Mouse (Mus musculus) adrenal gland, adult (tissue): Measurements from ENCODE around the gene Tmpo.

ENCODE experiments used
- DNase-seq, 2 experiments: peaks; one replicate each; pipeline ENCODE4 v3.0.0; 2022 to 2023; ENCODE audit warnings: low spot score in 1 of 2; ENCODE audit not compliant: inconsistent age in 2 of 2

The Tmpo gene

DNA sequence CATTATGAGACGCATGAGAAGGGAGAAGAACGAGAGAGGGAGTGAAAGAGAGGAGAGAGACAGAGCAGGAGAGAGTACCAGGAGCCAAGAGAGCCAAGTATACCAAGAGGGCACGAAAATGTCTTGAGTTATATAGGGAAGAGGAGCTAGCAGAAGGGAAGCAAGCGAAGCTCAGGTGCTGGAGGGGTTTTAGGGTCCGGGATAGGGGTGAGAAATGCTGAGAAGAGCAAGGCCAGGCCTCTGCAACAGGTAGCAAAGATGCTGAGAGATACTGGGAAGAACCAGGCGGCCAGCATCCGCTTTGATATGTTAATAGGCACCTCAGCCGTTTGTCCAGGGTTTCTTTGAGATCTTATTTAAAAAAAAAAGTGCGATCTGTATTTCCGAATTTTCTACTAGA is 6.2 kb upstream of the Tmpo start:
- DNase-seq, result peak; percentile 23 to 57

DNA sequence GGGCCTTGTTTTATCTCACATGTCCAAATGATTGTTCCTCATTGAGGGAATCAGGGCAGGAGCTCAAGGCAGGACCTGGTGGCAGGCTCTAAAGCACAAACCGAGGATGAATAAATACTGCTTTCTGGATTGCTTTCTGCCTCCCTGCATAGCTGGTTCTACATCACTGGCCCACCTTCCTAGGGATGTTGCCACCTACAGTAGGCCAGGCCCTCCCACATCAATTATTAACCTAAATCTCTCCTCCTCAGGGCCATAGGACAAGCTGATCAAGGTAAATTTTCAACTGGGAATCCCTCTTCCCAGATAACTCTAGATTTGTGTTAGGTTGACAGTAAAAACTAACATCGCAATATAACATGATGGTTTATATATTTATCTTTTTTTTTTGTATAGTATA is 4.6 kb upstream of the Tmpo start:
- DNase-seq, result no peak

DNA sequence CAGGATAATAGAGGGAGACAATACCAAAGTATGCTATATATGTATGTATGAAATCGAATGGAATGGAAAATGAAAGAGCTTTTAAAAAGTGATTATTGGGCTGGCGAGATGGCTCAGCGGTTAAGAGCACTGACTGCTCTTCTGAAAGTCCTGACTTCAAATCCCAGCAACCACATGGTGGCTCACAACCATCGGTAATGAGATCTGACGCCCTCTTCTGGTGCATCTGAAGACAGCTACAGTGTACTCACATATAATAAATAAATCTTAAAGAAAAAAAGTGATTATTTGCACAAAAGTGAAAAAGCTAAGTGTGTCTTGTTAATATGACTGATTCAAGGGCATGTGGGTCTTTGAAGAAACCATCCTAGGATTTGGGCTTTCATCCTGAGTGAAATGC is 3.8 kb upstream of the Tmpo start:
- peak in 1 of 2 experiments; percentile 38 for DNase-seq

DNA sequence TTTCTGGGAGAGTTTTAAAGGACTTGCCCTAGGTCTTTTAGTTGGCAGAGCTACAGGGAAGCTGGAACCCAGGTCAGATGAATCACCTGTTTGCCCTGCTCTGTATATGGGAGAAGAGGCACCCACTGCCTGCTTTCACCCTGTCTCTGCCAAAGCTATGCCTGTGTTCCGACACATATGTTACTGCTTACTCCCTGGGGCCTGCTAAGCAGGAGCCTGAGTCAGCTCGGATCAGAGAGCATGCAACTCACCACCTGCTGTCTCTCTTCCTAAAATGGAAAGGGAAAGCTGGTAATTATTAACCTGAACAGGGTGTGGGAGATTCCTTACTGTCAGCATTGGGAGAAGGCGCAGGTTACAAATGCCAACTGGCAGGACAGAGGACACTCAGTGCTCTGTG is 2.2 kb upstream of the Tmpo start:
- DNase-seq, result peak; percentile 69 to 83

DNA sequence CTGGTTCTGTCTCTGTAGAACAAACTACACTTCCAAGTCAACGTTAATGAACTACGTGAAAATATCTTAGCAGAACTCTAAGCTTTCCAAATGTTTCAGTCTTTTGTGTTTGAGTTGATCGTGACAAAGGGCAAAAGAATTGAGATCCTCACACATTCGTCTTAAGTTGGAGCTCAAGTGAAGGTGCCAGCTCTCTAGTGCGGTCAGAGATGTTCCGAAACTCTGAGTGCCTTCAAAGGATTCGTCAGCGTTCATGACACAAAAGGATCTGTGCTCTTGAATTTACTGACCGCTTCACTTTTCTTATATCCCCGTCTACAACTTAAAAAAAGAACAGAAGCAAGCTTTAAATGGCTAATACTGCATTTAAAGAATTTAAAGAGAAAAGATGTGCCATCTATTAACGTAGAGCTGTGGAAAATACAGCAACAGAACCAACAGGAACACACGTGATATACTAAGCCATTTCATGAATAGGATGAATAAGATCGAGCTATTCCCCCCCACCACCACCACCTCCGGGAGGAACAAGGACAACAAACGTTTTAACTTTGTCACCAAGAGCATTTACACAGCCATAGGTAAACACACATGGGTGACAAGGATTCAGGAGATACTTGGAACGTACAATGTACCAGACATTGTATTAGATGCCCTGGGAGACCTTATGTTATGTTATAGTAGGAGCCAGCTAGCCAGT is 1.3 kb upstream of the Tmpo start:
- peak in 1 of 2 experiments; percentile 53 for DNase-seq

DNA sequence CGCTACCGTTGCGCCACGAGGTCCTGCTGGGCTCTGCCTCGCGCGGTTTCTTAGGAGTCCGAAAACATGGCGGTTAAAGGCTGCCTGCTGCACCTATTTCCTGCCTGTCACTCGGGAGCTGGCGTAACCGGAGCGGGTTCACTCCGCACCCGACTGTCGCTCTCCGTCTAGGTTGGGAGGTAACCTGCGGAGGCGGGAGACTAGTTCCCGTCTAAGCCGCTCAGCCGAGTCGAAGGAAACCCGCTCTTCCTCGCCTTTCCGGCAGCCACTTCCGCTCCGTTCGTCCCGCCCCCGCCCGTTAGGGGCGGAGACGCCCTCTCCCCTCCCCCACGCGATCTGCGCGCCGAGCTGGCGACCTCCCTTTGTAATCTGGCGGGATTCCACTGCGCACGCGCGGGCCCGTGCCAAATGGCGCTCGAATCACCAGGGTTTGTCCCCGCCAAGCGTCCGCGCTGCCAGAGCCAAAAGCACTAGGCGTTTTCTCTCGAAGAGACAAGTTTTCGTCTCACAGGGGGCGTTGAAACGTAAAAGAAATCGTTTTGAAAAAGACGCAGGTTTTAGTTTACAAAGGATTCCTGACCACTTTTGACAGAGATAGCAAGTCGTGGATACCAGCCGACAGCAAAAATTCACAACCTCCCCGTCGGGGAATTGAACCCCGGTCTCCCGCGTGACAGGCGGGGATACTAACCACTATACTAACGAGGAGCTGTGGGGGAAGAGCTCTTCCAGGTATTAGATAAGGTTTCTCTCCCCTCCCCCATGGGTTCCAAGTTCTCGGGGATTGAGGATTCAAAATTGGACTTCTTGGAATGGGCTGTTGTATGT is 560 bp upstream of the Tmpo start:
- DNase-seq, result peak; percentile 100

DNA sequence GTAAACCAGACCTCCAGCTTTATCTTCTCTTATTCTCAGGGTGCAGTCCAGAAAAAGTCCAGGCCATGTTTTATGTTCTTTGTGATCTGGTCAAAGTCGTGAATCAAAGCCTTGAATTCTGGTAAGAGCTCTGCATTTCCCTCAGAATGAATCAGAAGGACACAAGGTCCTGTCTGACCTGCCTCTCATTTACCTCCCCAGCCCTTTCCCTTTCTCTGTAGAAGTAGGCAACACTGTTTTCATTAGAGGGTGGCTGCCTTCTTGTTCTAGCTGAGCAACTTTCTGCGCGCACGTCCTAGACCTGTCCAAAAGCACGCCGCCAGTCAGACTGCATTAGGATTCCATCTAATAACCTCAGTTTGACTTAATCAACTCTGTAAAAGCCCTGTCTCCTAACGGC is 814 bp downstream of the Tmpo start:
- DNase-seq, result peak; percentile 64 to 88

DNA sequence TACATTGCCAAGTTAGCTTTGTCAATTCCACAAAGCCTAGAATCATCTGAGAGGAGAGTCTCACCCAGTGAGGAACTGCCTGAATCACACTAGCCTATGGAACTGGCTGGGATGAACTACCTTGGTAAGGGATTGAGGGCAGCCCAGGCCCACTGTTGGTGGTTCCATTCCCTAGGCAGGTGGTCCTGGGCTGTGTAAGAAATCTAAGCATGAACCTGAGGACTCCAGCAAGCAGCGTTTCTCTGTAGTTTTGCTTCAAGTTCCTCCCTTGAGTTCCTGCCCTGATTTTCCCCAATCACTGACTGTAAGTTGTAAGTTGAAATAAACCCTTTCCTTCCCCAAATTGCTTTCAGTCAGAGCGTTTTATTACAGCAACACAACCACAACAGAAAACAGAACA is 1.3 kb downstream of the Tmpo start:
- no peak for DNase-seq

DNA sequence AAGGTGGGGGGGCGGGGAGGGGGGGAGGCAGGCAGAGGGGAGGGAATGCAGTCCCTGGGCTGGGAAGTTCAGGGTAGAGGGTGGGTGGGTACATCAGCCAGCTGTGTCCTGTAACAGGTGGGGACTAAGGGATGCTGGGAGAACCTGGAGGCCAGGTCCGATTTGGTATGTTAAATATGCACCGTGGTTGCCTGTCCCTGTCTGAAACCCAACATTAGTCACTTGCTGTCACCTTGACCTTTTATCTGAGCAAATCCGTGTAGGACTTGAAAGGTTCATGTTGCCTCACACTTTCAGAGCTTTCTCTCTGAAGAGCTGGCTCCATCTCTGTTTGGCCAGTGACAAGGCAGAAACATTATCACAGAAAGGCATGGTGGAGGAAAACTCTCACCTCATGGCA is 3.9 kb downstream of the Tmpo start:
- DNase-seq, result peak; percentile 59 to 82

DNA sequence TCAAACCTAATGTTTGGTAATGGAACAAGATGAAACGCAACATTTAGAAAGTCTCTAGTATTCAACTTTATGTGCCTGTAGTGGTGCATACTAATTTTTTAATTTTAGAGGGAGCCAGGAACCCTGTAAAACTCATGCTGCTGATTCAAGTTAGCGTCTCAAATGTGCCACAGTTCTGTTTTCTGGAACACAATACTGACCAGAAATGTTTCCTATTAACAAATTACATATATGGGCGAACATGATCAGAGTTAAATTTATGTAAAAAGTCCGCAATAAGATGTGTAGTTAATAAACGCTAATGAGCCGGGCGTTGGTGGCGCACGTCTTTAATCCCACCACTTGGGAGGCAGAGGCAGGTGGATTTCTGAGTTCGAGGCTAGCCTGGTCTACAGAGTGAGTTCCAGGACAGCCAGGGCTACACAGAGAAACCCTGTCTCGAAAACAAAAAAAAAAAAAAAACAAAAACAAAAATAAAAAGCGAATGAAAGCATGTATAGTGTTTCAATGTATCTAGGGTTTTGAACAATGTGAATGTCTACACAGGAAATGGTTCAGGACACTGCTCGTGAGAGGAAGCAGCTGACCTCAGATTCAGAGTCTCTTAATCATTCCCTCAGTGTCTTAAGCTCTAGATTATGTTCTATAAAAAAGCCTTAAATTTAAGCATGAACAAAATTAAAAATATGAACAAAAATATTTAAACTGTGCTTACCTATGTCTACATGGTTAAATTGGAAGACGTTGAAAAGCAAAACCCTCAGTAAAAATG is 8.6 kb downstream of the Tmpo start:
- DNase-seq, result no peak

DNA sequence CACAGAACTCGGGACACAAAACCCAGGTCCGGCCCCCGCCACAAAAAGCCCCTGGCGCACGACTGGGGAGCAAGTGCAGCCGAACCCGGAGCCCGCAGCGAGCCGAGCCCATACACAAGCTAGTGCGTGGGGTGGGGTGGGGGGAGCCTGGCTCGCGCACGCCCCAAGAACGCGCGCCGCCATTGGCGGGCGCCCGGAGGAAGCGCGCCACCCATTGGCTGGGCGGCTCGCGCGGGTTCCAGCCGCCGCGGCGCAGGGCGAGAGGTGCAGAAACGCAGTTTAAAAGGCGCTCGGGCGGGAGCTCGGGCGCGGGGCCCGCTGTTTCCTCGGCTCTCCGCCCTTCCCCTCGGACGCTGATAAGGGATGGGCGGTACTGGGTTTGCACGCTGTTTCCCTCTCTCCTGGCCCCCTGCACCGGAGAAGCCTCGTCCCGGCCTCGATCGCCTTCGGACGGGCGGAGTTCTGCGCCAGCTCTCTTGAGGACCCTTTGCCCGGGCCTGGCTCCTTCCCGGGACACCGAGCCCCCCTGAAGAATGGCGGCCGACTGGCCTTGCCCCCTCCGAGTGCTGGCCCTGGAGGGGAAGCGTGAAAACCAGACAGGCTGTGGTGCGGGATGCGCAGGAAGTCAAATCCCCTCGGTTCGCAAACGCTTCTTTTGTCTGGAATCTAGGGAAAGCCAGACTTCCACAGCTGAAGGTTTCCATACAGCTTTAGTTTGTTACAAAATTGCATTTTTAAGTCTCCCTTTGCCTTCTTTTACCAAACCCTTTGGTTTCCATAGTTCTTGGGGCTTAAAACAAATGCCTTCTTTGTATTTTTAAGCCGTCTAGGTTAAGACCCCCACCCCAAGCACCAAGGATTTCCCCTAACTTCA is 9.4 kb downstream of the Tmpo start:
- peak; percentile 96 to 98 for DNase-seq

DNA sequence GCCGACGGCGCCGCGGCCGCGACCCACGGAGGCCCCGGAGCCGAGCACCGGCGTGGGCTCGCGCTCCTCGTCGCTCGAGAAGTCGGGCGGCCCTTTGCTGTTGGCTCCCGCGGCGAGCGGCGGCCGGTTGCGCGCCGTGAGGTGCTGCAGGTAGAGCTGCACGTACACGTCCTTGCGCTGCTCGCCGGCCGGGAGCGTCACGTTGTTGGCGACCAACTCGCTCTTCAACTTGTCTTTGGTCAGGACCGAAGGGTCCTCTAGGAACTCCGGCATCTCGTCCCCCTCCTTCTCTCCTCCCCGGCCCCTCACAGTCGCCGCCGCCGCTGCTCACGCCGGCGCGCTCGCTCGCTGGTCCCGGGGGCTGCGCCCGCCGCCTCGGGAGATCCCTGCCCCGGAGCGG is 10.1 kb downstream of the Tmpo start:
- no peak for DNase-seq

DNA sequence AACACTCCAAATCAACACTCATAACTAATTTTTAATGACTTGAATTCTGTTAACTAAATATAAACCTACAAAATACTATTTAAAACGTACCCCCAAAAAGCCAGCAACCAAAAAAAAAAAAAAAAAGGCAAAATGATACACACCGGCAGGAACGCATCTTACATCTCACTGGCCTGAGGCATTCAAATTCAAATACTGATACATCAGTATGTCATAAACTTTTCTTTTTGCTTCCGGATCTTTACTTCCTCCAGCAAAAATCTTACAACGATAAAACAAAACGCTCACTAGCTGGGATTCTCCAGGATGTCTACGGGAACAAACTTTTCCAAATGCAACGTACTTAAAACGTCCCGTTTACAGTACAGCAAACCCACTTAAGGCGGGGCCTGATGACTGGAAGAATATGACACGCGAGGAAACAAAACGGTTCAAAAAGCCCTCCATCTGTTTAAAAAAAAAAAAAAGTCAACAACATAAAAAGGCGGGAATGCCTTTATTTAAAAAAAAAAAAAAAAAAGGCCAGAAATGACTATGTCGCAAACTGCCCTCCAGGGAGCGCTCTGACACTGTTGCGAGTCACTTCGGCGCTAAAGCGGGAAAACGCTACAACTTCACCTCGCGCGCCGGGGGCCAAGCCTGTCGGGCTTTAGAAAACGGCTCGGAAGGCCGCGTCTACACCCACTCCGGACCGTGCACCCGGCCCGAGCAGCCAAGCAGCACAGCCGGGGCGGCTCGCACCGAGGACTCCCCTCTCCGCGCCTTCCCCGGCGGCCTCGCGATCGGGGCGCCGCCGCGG is 10.8 kb downstream of the Tmpo start:
- DNase-seq, result peak; percentile 88 to 95

DNA sequence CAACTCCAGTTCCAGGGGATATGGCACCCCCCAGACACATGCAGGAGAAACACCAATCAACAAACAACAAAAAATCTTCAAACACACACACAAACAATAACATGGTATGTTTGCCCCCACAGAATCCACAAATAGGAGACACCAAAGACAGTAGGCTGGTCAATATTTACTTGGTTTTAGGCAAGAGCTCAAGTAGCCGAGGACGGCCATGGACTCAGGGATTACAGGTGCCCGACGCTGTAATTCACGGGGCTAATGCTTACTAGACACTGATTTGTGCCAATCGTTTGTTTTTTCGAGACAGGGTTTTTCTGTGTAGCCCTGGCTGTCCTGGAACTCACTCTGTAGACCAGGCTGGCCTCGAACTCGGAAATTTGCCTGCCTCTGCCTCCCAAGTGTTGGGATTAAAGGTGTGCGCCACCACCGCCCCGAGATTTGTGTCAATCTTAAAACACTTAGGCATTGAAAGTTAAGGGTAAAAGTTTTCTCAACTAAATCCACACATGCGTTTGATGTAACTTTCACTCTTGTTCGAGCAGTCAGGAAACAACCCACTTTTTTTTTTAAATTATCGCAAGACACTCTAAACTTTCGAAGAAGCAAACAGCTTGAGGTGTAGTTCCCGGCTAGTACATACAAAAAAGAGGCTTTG is 11.6 kb downstream of the Tmpo start:
- DNase-seq, result peak in 1 of 2 experiments; percentile 53

DNA sequence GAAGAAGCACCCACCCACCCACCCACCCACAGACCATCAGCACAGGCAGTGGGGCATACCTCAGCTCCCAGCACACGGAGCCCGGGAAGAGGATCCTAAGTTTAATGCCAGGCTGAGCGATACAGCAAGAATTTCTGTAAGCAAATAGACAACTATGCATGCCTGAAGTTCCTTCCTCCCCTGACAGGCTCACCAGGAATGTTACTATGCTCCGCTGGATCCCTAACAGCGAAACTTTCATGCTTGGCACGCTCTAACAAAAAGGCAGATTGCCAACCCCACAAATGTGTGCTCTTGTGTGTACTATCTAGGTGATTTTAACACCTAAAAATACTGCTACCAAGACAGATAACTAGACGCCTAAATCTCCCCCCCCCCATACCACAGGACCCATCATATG is 13.8 kb downstream of the Tmpo start:
- DNase-seq, result no peak

DNA sequence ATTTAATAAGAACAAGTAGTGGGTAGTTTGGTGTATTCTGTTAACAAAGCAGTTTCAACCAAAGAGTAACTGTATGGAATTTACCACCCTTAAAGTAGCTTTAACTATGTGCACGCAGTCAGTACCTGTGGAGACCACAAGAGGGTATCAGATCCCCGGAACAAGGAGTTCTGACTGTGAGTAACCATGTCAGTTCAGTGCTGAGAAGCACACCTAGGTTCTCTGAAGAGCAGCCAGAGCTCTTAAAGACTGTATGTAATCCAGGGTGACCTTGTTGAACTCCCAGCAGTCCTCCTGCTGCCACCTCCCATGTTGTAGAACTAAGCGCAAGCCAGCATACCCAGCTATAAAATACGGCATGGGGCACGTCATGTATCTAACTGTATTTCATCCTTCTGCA is 14.2 kb downstream of the Tmpo start:
- DNase-seq, result peak; percentile 61 to 88

DNA sequence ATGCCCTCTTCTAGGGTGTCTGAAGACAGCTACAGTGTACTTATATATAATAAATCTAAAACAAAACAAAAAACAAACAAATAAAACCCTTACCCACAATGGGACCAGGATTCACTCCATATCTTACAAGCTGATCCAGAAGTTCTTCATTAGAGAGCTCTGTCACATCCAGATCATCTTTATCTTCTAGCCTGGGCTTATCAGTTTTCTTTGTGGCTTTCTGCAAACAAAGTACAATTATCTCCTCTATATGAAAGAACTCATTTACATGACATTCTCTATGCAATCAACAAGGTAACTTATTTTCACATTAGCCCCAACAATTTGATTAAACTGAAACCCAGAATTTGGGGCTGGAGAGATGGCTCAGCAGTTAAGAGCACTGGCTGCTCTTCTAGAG is 15.3 kb downstream of the Tmpo start:
- no peak for DNase-seq

DNA sequence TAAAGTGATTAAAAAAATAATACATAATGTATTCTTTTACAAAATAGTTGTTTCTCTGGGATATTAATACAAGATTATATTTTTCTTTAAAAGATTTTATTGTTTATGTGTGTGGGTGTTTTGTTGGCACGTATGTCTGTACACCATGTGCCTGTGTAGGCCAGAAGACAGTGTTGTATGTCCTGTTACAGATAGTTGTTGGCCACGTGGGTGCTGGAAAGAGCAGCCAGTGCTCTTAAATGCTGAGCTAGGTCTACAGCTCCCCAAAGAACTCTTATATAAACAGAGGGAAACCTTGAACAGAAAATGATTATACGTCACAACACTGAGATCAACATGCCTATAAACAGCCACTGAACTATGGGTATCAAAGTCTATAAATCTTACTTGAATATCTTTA is 16.6 kb downstream of the Tmpo start:
- DNase-seq, result no peak

DNA sequence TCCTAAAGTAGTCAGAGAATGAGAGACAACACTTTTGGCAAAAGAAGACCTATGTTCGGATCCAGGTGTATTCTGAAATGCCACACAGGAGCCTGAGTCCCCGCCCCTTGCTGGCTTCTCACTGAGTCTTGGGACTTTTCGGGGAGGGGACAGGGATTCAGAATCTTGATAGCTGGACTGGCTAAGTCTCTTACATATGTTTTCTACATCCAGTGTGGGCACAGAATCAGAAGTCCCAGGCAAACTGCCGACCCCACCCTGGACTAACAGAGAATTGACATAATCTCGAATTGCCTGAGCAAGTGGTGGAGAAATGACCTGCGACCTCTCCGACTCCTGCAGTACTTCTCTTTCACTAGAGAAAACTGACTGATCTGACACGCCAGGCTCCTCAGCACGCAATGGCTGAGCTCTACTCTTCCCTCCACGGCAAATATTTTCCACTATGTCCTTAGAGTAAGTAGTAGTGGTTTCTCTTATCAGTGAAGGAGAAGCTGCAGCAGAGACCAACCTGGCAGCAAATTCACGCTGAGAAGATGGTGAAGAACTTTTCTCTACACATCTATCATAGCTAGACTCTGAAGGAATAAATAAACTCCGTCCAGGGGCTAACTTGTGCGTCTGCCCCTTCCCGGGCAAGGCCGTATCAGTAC is 18.5 kb downstream of the Tmpo start:
- no peak for DNase-seq
